Mouse (Mus musculus) cortical plate, adult 2 months (tissue): ENCODE data around the gene Olfr291. TPM values are rescaled to one million over a fixed set of nuclear protein-coding genes. Genes with fewer than 3 reads are reported as not detected.

Source experiments
- H3K27ac ChIP-seq: fragments of 200-500 bp; 2 replicates; pipeline ENCODE4 v1.5.1; 2012; ENCODE audit warnings: low read length, control low read depth, inconsistent platforms; ENCODE audit not compliant: insufficient read depth
- H3K4me1 ChIP-seq: fragments of 200-500 bp; 2 replicates; pipeline ENCODE4 v1.6.1; 2011; ENCODE audit warnings: low read length; ENCODE audit not compliant: control insufficient read depth, insufficient read depth
- H3K4me3 ChIP-seq: fragments of 200-500 bp; 2 replicates; pipeline ENCODE4 v1.5.1; 2011; ENCODE audit warnings: mild to moderate bottlenecking, low read length, control low read depth; ENCODE audit not compliant: insufficient read depth
- CTCF ChIP-seq: fragments of 200-500 bp; IDR thresholded peaks from 2 replicates; pipeline ENCODE4 v1.5.1; 2011; ENCODE audit warnings: mild to moderate bottlenecking, control low read depth, low read length; ENCODE audit not compliant: insufficient read depth; ENCODE audit errors: extremely low read depth
- POLR2A ChIP-seq: fragments of 200-500 bp; IDR thresholded peaks from 2 replicates; pipeline ENCODE4 v1.6.1; 2011; ENCODE audit warnings: mild to moderate bottlenecking, low read length, control low read depth; ENCODE audit not compliant: insufficient read depth; ENCODE audit errors: extremely low read depth
- polyA plus RNA-seq: library from polyadenylated mRNA; depleted of rRNA; stranded (reverse); fragments of >200 nt; gene quantifications from 2 replicates; pipeline ENCODE4 v1.2.3, GENCODE M21; 2012; rRNA removed

Gene Olfr291
- polyA plus RNA-seq = not detected in 2 replicates

DNA sequence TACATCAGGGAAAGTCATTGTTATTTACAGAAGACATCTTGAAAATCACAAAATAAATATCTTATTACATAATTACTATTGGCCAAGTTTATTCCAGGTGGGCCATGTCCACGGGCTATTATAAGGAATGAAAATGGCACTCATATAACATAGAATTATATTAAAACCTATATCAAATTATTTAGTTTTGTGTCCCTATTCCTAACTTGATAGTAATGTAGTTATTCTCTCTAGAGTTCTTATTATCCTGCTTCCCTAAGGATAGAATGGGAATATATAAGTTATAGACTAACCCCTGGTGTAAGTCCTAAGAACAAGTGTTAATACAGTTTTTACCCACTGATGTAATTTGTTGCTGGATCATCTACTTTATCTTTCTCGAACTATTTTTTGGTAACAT lies at the start of gene Olfr291:
Gene Olfr291 (plus strand): TSS at position 301 of the 400 bp plus-strand sequence.
- Histone ChIP-seq H3K4me1 (no peaks in the 10 kb centered on the region), H3K27ac (no peak within 1 kb of the TSS), H3K4me3 (no peak within 1 kb of the TSS)
- TF ChIP-seq POLR2A (no peak), CTCF (no peak)

DNA sequence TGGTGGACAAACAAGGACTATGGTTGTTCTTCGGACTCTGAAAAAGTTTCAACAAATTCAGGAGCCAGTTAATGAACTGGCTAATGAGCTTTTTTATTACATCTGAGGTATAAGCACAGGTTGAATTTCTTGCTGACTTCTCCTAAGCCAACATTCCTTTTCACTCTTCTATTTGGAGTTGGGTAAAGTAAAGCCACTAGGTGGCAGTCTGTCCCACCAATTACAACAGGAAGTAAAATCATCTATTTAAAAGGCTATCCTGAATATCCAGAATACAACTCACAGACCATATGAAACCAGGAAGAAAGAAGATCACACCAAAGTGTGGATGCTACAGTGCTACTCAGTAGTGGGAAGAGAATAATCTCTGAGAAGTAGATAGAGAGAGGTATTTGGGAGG lies 48.1 kb upstream of the Olfr291 start:
- Histone ChIP-seq H3K4me1 (no peaks in the 10 kb centered on the region), H3K27ac (no peak overlapping the region), H3K4me3 (no peak overlapping the region)
- TF ChIP-seq POLR2A = no peak
- no peak for TF ChIP-seq CTCF

DNA sequence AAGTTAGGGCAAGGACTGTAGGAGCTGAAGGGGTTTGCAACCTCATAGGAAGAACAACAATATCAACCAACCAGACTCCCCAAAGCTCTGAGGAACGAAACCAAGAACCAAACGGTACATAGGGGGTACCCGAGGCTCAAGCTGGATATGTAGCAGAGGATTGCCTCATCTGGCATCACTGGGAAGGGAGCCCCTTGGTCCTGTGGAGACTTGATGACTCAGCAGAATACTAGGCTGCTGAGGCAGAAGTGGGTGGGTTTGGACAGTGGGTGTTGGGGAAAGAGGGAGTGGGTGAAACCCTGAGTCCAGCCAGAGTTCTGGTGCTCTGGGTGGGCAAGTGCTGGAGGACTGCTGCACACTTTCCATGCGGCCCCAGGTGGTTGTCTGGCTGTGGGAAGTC lies 47.2 kb upstream of the Olfr291 start:
- TF ChIP-seq POLR2A (no peak), CTCF (no peak)
- no peaks in the 10 kb centered on the region for H3K4me1 ChIP-seq
- no peak overlapping the region for H3K27ac ChIP-seq
- H3K4me3 ChIP-seq = no peak overlapping the region

- TF ChIP-seq CTCF = no peak
- Histone ChIP-seq H3K4me3 (no peak overlapping the region), H3K27ac (no peak overlapping the region), H3K4me1 (no peaks in the 10 kb centered on the region)
Observed at GRCm38 (mm10) chr7:84884530-84884929, 31.2 kb downstream of the Olfr291 start.

Other genes starting within 250 kb of the Olfr291 start
- 46.2 and 47.0 TPM in 2 replicates for gene Fah, start 246.8 kb upstream of the Olfr291 start, polyA plus RNA-seq
- 73.2 and 74.7 TPM in 2 replicates for gene Zfand6, start 163.6 kb upstream of the Olfr291 start, polyA plus RNA-seq
- not detected in 2 replicates for gene Vmn2r65, start 110.6 kb downstream of the Olfr291 start, polyA plus RNA-seq
- not detected in 2 replicates for gene Vmn2r66, start 158.7 kb downstream of the Olfr291 start, polyA plus RNA-seq